Mouse (Mus musculus) ES-E14 (cell line): Measurements from ENCODE around the gene Pmm2. TPM values are rescaled to one million over a fixed set of nuclear protein-coding genes. Genes with fewer than 3 reads are reported as not detected.

ENCODE experiments used
- DNase-seq: peaks from one replicate; pipeline ENCODE4 v3.0.0-alpha.2; 2013; ENCODE audit warnings: low read depth, low spot score
- H3K27ac ChIP-seq: 2 replicates; pipeline ENCODE4 v1.5.1; 2012; ENCODE audit warnings: low read depth, mild to moderate bottlenecking, low read length, moderate library complexity, mixed read lengths; ENCODE audit not compliant: poor library complexity, insufficient read depth, severe bottlenecking
- H3K36me3 ChIP-seq: 2 replicates; pipeline ENCODE4 v1.6.1; 2012; ENCODE audit warnings: mild to moderate bottlenecking, low read length, moderate library complexity, mixed read lengths; ENCODE audit not compliant: control insufficient read depth, poor library complexity, insufficient read depth, severe bottlenecking
- H3K4me1 ChIP-seq, 2 experiments: fragments of 150-350 bp in 1 of 2; sonication (generic) in 1 of 2; 2 replicates each; pipeline ENCODE4 v1.6.1; 2012; ENCODE audit warnings: low read length in 2 of 2, mild to moderate bottlenecking in 1 of 2, mixed read lengths in 1 of 2; ENCODE audit not compliant: control insufficient read depth in 2 of 2, insufficient read depth in 2 of 2, poor library complexity in 1 of 2
- H3K4me3 ChIP-seq, 2 experiments: fragments of 150-350 bp in 1 of 2; sonication (generic) in 1 of 2; 2 replicates each; pipeline ENCODE4 v1.5.1; 2012; ENCODE audit warnings: low read length in 2 of 2, low read depth in 1 of 2, mild to moderate bottlenecking in 1 of 2, mixed read lengths in 1 of 2; ENCODE audit not compliant: insufficient read depth in 1 of 2, poor library complexity in 1 of 2, severe bottlenecking in 1 of 2
- H3K9ac ChIP-seq: 2 replicates; pipeline ENCODE4 v1.6.1; 2012; ENCODE audit warnings: low read depth, mild to moderate bottlenecking, low read length, mixed read lengths; ENCODE audit not compliant: poor library complexity, insufficient read depth, severe bottlenecking
- H3K9me3 ChIP-seq: fragments of 150-350 bp; sonication (generic); 2 replicates; pipeline ENCODE4 v1.6.1; 2012; ENCODE audit warnings: low read depth, mild to moderate bottlenecking, low read length; ENCODE audit not compliant: control insufficient read depth, insufficient read depth
- CHD2 ChIP-seq: IDR thresholded peaks from 2 replicates; pipeline ENCODE4 v1.6.1; 2014; ENCODE audit warnings: mild to moderate bottlenecking, low read depth, low read length, inconsistent platforms
- HCFC1 ChIP-seq: IDR thresholded peaks from 2 replicates; pipeline ENCODE4 v1.6.1; 2012; ENCODE audit warnings: low read length, inconsistent platforms, borderline replicate concordance; ENCODE audit not compliant: insufficient read depth
- MAFK ChIP-seq: IDR thresholded peaks from 2 replicates; pipeline ENCODE4 v1.6.1; 2014; ENCODE audit warnings: mild to moderate bottlenecking, low read depth, low read length, inconsistent platforms; ENCODE audit not compliant: insufficient read depth
- ZC3H11A ChIP-seq: IDR thresholded peaks from 2 replicates; pipeline ENCODE4 v1.6.1; 2012; ENCODE audit warnings: low read depth, mild to moderate bottlenecking, inconsistent platforms, low read length, borderline replicate concordance
- ZNF384 ChIP-seq: IDR thresholded peaks from 2 replicates; pipeline ENCODE4 v1.6.1; 2012; ENCODE audit warnings: low read depth, low read length, inconsistent platforms
- in situ Hi-C, 2 experiments: fragments of 600-800 bp; cut with MboI; formaldehyde crosslinking; loops; one replicate each; pipeline ENCODE4 v1.15.1; 2025; ENCODE audit warnings: low sequenced_read_pairs in 2 of 2, inconsistent platforms in 1 of 2; ENCODE audit not compliant: unreplicated experiment in 2 of 2
- total RNA-seq: library from RNA; depleted of rRNA; stranded (reverse); fragments of 300-350 nt; gene quantifications from 2 replicates; pipeline ENCODE4 v1.2.3, GENCODE M21; 2012

Pmm2 gene
- total RNA-seq, 1 experiment, result 34.8 TPM

- Histone ChIP-seq H3K9ac (no peak overlapping the region), H3K4me1 (peaks cover 0 to 2% of the 10 kb centered on the region in 2 experiments; a peak in 1 of 4 replicates), H3K9me3 (no peaks in the 10 kb centered on the region), H3K27ac (no peak overlapping the region), H3K36me3 (no peaks in the 10 kb centered on the region), H3K4me3 (no peak overlapping the region)
- in situ Hi-C loops, result no loop called here
- DNase-seq, result no peak
- TF ChIP-seq MAFK, result no peak
- no peak for TF ChIP-seq ZNF384
- no peak for TF ChIP-seq CHD2
- TF ChIP-seq ZC3H11A, result no peak
- no peak for TF ChIP-seq HCFC1
Observed at GRCm38 (mm10) chr16:8619659-8620314, 17.7 kb upstream of the Pmm2 start.

GRCm38 (mm10) chr16:8620315-8621115 is 17.0 kb upstream of the Pmm2 start:
- in situ Hi-C loops, result no loop called here
- TF ChIP-seq ZNF384 (no peak), HCFC1 (no peak), ZC3H11A (no peak)
- H3K27ac ChIP-seq, result no peak overlapping the region
- no peak overlapping the region for H3K4me3 ChIP-seq
- no peaks in the 10 kb centered on the region for H3K36me3 ChIP-seq
- H3K9me3 ChIP-seq, result no peaks in the 10 kb centered on the region
- peaks cover 0 to 2% of the 10 kb centered on the region in 2 experiments; a peak in 1 of 4 replicates for H3K4me1 ChIP-seq
- H3K9ac ChIP-seq, result no peak overlapping the region
- no peak for DNase-seq

- Histone ChIP-seq H3K4me1 (no peaks in the 10 kb centered on the region), H3K36me3 (peaks cover 13% of the 10 kb centered on the region; the same call in 1 of the 2 replicates), H3K27ac (no peak overlapping the region), H3K9me3 (no peaks in the 10 kb centered on the region), H3K4me3 (no peak overlapping the region), H3K9ac (no peak overlapping the region)
- in situ Hi-C loops, result no loop called here
- no peak for DNase-seq
- TF ChIP-seq CHD2 (no peak), HCFC1 (no peak), ZC3H11A (no peak), ZNF384 (no peak), MAFK (no peak)
Observed at GRCm38 (mm10) chr16:8630419-8630818, 7.1 kb upstream of the Pmm2 start.

- TF ChIP-seq MAFK, result no peak
- TF ChIP-seq ZC3H11A, result no peak
- no peak for TF ChIP-seq ZNF384
- no peak for TF ChIP-seq HCFC1
- no peak for TF ChIP-seq CHD2
- Histone ChIP-seq H3K36me3 (peaks cover 21% of the 10 kb centered on the region; the same call in 1 of the 2 replicates), H3K9me3 (no peaks in the 10 kb centered on the region), H3K9ac (no peak overlapping the region), H3K4me3 (no peak overlapping the region), H3K27ac (no peak overlapping the region), H3K4me1 (peaks cover 0 to 7% of the 10 kb centered on the region in 2 experiments; a peak in 1 of 4 replicates)
- in situ Hi-C loops, result no loop called here
- DNase-seq, result no peak
Observed at GRCm38 (mm10) chr16:8631428-8631827, 6.0 kb upstream of the Pmm2 start.
